Mouse (Mus musculus) liver, embryonic 11.5 days (tissue): ENCODE results near the gene Gm10471. TPM values are rescaled to one million over a fixed set of nuclear protein-coding genes. Genes with fewer than 3 reads are reported as not detected.
"Not testable (repeated sequence)": the region's sequence is repeated elsewhere in the genome, so short reads cannot be mapped to it uniquely, and the experiment has no call there.

Experiments
- ATAC-seq: fragments of 200-750 bp; cut with Nextera tagmentation; replicated peaks from 2 replicates; pipeline ENCODE4 v1.8.0; 2017; ENCODE audit warnings: moderate number of reproducible peaks, mild to moderate bottlenecking, moderate TSS enrichment, moderate library complexity; ENCODE audit not compliant: low FRiP score
- DNase-seq: peaks from one replicate; pipeline ENCODE4 v3.0.0-alpha.2; 2017; ENCODE audit warnings: low spot score
- H3K27ac ChIP-seq: fragments of 300-500 bp; sonication (generic); 2 replicates; pipeline ENCODE4 v1.5.1; 2014; ENCODE audit warnings: mild to moderate bottlenecking, low read depth, low read length, control low read depth
- H3K27me3 ChIP-seq: fragments of 300-500 bp; sonication (generic); replicated peaks from 2 replicates; pipeline ENCODE4 v1.6.1; 2014; ENCODE audit warnings: low read length, mixed read lengths; ENCODE audit not compliant: control insufficient read depth, insufficient read depth
- H3K36me3 ChIP-seq: fragments of 300-500 bp; sonication (generic); 2 replicates; pipeline ENCODE4 v1.6.1; 2014; ENCODE audit warnings: mild to moderate bottlenecking, low read length, moderate library complexity, mixed read lengths; ENCODE audit not compliant: control insufficient read depth, insufficient read depth
- H3K4me1 ChIP-seq: fragments of 300-500 bp; sonication (generic); replicated peaks from 2 replicates; pipeline ENCODE4 v1.6.1; 2014; ENCODE audit warnings: low read length, mixed read lengths; ENCODE audit not compliant: control insufficient read depth, insufficient read depth
- H3K4me2 ChIP-seq: fragments of 300-500 bp; sonication (generic); 2 replicates; pipeline ENCODE4 v1.6.1; 2014; ENCODE audit warnings: mild to moderate bottlenecking, control low read depth, moderate library complexity
- H3K4me3 ChIP-seq: fragments of 300-500 bp; sonication (generic); 2 replicates; pipeline ENCODE4 v1.5.1; 2014; ENCODE audit warnings: low read depth, low read length, control low read depth
- H3K9ac ChIP-seq: fragments of 300-500 bp; sonication (generic); 2 replicates; pipeline ENCODE4 v1.6.1; 2014; ENCODE audit warnings: low read depth, low read length, control low read depth
- H3K9me3 ChIP-seq: fragments of 300-500 bp; sonication (generic); 2 replicates; pipeline ENCODE4 v1.6.1; 2016; ENCODE audit warnings: low read length, inconsistent platforms, mixed read lengths; ENCODE audit not compliant: control insufficient read depth
- WGBS: fragments of 180-500 bp; shearing (Covaris S2); extraction: QIAGEN DNeasy Blood & Tissue Kit; methylation state at CpG from one replicate; pipeline ENCODE4 v1.1.7; 2014; 5-methylcytosine and 5-hydroxymethylcytosine counted together
- polyA plus RNA-seq: library from polyadenylated mRNA; unstranded; fragments of >200 nt; fragmentation: Nextera tagmentation; extraction: Ambion mirVana; gene quantifications from 2 replicates; pipeline ENCODE4 v1.2.1, GENCODE M21; 2014

Gene Gm10471
- polyA plus RNA-seq, result not detected in 2 replicates

DNA sequence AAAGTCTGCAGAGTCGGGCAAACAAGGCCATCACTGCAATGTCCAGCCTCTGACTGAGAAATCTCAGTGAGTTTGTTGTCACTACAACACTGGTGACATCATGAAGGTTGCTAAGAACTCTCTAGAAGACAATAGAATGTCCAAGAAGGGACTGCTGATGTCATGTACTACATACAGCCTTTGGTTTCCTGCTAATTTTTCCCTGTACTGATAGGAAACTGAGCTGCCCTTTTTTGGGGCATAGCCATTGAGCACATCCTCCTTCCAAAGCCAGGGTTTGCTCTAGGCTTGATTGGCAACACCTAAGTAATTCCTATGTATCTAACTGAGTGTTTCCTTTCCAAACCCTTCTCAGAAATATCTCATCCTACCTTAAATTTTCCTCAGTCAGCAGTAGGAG, at the start of gene Gm10471:
Gene Gm10471 (minus strand): TSS at position 101 of the 400 bp plus-strand sequence.
- not testable (repeated sequence) for H3K9ac ChIP-seq, H3K4me1 ChIP-seq, ATAC-seq, DNase-seq, H3K4me2 ChIP-seq, H3K27ac ChIP-seq, H3K9me3 ChIP-seq, H3K27me3 ChIP-seq, H3K36me3 ChIP-seq, H3K4me3 ChIP-seq
- 58% methylated on average over 1 of the region's 1 CpGs for WGBS

DNA sequence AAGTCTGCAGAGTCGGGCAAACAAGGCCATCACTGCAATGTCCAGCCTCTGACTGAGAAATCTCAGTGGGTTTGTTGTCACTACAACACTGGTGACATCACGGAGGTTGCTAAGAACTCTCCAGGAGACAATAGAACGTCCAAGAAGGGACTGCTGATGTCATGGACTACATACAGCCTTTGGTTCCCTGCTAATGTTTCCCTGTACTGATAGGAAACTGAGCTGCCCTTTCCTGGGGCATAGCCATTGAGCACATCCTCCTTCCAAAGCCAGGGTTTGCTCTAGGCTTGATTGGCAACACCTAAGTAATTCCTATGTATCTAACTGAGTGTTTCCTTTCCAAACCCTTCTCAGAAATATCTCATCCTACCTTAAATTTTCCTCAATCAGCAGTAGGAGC, 32.2 kb upstream of the Gm10471 start, which contains the start of gene Gm10220:
Gene Gm10220 (minus strand): TSS at position 101 of the 400 bp plus-strand sequence.
- WGBS, result no CpG with 5 or more reads among the region's 3 CpGs

DNA sequence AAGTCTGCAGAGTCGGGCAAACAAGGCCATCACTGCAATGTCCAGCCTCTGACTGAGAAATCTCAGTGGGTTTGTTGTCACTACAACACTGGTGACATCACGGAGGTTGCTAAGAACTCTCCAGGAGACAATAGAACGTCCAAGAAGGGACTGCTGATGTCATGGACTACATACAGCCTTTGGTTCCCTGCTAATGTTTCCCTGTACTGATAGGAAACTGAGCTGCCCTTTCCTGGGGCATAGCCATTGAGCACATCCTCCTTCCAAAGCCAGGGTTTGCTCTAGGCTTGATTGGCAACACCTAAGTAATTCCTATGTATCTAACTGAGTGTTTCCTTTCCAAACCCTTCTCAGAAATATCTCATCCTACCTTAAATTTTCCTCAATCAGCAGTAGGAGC, 16.2 kb upstream of the Gm10471 start, which contains the start of gene 5031410I06Rik:
Gene 5031410I06Rik (minus strand): TSS at position 101 of the 400 bp plus-strand sequence.
- not testable (repeated sequence) for H3K9me3 ChIP-seq, H3K36me3 ChIP-seq, ATAC-seq, H3K4me2 ChIP-seq, H3K4me3 ChIP-seq, H3K27ac ChIP-seq, H3K9ac ChIP-seq, H3K27me3 ChIP-seq, DNase-seq, H3K4me1 ChIP-seq
- no CpG with 5 or more reads among the region's 3 CpGs for WGBS

More for the DNA sequence above, 32.2 kb upstream of the Gm10471 start, which contains the start of gene Gm10220:
- H3K4me2 ChIP-seq, H3K9me3 ChIP-seq, H3K27me3 ChIP-seq, H3K27ac ChIP-seq, H3K4me1 ChIP-seq, H3K9ac ChIP-seq, H3K36me3 ChIP-seq, ATAC-seq, H3K4me3 ChIP-seq, DNase-seq: not testable (repeated sequence)

DNA sequence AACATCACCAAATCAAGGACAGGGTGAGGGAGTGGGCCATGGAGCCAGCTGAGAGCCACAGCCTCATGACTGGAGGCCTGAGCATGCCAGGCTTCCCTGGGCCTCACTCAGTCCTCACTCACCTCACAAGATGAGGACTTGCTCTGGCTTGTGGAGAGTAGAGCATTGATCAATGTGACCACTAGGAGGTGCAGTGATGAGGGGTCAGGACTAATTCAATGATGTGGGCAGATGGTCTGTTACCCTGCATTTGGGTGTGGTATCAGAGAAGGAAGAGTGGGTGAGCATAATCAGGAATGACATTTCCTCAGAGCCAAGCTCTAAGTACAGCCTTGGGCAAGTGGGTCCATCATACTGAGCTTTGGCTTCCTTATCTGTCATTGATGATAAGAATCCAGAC, 10.1 kb downstream of the Gm10471 start:
- not testable (repeated sequence) for H3K9me3 ChIP-seq, H3K4me1 ChIP-seq, ATAC-seq, DNase-seq, H3K27me3 ChIP-seq, H3K4me3 ChIP-seq, H3K36me3 ChIP-seq, H3K27ac ChIP-seq, H3K9ac ChIP-seq, H3K4me2 ChIP-seq

- 0 out of 2 replicates have a peak, but pooled peaks cover 3% of the 10 kb centered on the region for H3K9me3 ChIP-seq
- ATAC-seq (no peak), DNase-seq (no peak)
- H3K36me3 ChIP-seq, result no peaks in the 10 kb centered on the region
- H3K9ac ChIP-seq, result no peak overlapping the region
- no peak overlapping the region for H3K4me2 ChIP-seq
- WGBS, result 82% methylated on average over 24 of the region's 24 CpGs
- H3K4me3 ChIP-seq, result no peak overlapping the region
- H3K4me1 ChIP-seq, result no peaks in the 10 kb centered on the region
- no peaks in the 10 kb centered on the region for H3K27me3 ChIP-seq
- no peak overlapping the region for H3K27ac ChIP-seq
Observed at GRCm38 (mm10) chr5:26070716-26071115, 18.4 kb downstream of the Gm10471 start.

DNA sequence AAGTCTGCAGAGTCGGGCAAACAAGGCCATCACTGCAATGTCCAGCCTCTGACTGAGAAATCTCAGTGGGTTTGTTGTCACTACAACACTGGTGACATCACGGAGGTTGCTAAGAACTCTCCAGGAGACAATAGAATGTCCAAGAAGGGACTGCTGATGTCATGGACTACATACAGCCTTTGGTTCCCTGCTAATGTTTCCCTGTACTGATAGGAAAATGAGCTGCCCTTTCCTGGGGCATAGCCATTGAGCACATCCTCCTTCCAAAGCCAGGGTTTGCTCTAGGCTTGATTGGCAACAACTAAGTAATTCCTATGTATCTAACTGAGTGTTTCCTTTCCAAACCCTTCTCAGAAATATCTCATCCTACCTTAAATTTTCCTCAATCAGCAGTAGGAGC, 30.6 kb downstream of the Gm10471 start, which contains the start of gene Gm7347:
Gene Gm7347 (minus strand): TSS at position 101 of the 400 bp plus-strand sequence.
- H3K27me3 ChIP-seq, H3K4me3 ChIP-seq, DNase-seq, H3K9me3 ChIP-seq, H3K36me3 ChIP-seq, H3K4me2 ChIP-seq, H3K9ac ChIP-seq, H3K27ac ChIP-seq, H3K4me1 ChIP-seq, ATAC-seq: not testable (repeated sequence)
- WGBS, result no CpG with 5 or more reads among the region's 2 CpGs

DNA sequence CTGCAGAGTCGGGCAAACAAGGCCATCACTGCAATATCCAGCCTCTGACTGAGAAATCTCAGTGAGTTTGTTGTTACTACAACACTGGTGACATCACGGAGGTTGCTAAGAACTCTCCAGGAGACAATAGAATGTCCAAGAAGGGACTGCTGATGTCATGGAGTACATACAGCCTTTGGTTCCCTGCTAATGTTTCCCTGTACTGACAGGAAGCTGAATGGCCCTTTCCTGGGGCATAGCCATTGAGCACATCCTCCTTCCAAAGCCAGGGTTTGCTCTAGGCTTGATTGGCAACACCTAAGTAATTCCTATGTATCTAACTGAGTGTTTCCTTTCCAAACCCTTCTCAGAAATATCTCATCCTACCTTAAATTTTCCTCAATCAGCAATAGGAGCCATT, 49.6 kb downstream of the Gm10471 start, which contains the start of gene Speer4a:
Gene Speer4a (minus strand): TSS at position 101 of the 400 bp plus-strand sequence.
- H3K4me2 ChIP-seq, H3K9ac ChIP-seq, H3K27me3 ChIP-seq, H3K27ac ChIP-seq, H3K4me3 ChIP-seq, ATAC-seq, DNase-seq, H3K4me1 ChIP-seq, H3K36me3 ChIP-seq, H3K9me3 ChIP-seq: not testable (repeated sequence)
- 66% methylated on average over 2 of the region's 2 CpGs for WGBS

Other genes starting within 250 kb of the Gm10471 start
- not detected in 2 replicates for gene Gm21663, start 146.9 kb downstream of the Gm10471 start, polyA plus RNA-seq
- gene Gm21671, start 134.9 kb downstream of the Gm10471 start, polyA plus RNA-seq, result not detected in 2 replicates
- gene Gm21680, start 116.6 kb downstream of the Gm10471 start, polyA plus RNA-seq, result 0.17 TPM in 1 of 2 replicates, not detected in the other
- 0.07 TPM in 1 of 2 replicates, not detected in the other for gene Gm21698, start 100.6 kb downstream of the Gm10471 start, polyA plus RNA-seq
- not detected in 2 replicates for gene Gm1979, start 84.5 kb downstream of the Gm10471 start, polyA plus RNA-seq
- gene Gm5862, start 66.4 kb downstream of the Gm10471 start, polyA plus RNA-seq, result not detected in 2 replicates
- 0.11 TPM in 1 of 2 replicates, not detected in the other for gene Speer4a, start 49.7 kb downstream of the Gm10471 start, polyA plus RNA-seq
- gene Gm7347, start 30.7 kb downstream of the Gm10471 start, polyA plus RNA-seq, result not detected in 2 replicates
- 0.07 TPM in 1 of 2 replicates, not detected in the other for gene 5031410I06Rik, start 16.1 kb upstream of the Gm10471 start, polyA plus RNA-seq
- not detected in 2 replicates for gene Gm10220, start 32.1 kb upstream of the Gm10471 start, polyA plus RNA-seq
- gene Gm7361, start 168.4 kb upstream of the Gm10471 start, polyA plus RNA-seq, result not detected in 2 replicates